Mouse (Mus musculus): Measurements from ENCODE around the gene Pax7.

GRCm38 (mm10) chr4:139804896-139805295, 28.4 kb downstream of the Pax7 start:
- TF ChIP-seq POLR2A (IDR thresholded peaks at IDR 0.05; ENCODE audit: borderline replicate concordance, extremely low read depth, low read depth, low read length) (no peak), CTCF (IDR thresholded peaks at IDR 0.05; ENCODE audit: insufficient read depth, low read length) (no peak)

Data from lung, adult 2 months (tissue).